Mouse (Mus musculus) liver, postnatal 0 days (tissue): ENCODE results near the gene Gm9733. TPM values are rescaled to one million over a fixed set of nuclear protein-coding genes. Genes with fewer than 3 reads are reported as not detected.
A peak's percentile ranks its signal among the peaks of the same experiment; 100 is the strongest.
"Not testable (repeated sequence)": the region's sequence is repeated elsewhere in the genome, so short reads cannot be mapped to it uniquely, and the experiment has no call there.

ENCODE experiments used
- ATAC-seq: fragments of 200-750 bp; cut with Nextera tagmentation; 2 replicates; pipeline ENCODE4 v1.8.0; 2017; ENCODE audit warnings: mild to moderate bottlenecking, moderate library complexity
- DNase-seq: peaks from one replicate; pipeline ENCODE4 v3.0.0-alpha.2; 2016
- H3K27ac ChIP-seq: fragments of 300-500 bp; sonication (generic); 2 replicates; pipeline ENCODE4 v1.5.1; 2014; ENCODE audit warnings: antibody characterized with exemption, moderate library complexity, mild to moderate bottlenecking, low read depth
- H3K27me3 ChIP-seq: fragments of 300-500 bp; sonication (generic); 2 replicates; pipeline ENCODE4 v1.6.1; 2014; ENCODE audit warnings: low read length, control low read depth, mixed read lengths; ENCODE audit not compliant: insufficient read depth
- H3K36me3 ChIP-seq: fragments of 300-500 bp; sonication (generic); replicated peaks from 2 replicates; pipeline ENCODE4 v1.6.1; 2014; ENCODE audit warnings: mild to moderate bottlenecking, control low read depth, low read length, moderate library complexity, mixed read lengths; ENCODE audit not compliant: insufficient read depth
- H3K4me1 ChIP-seq: fragments of 300-500 bp; sonication (generic); 2 replicates; pipeline ENCODE4 v1.6.1; 2014; ENCODE audit warnings: antibody characterized with exemption, mild to moderate bottlenecking, control low read depth; ENCODE audit not compliant: insufficient read depth
- H3K4me2 ChIP-seq: fragments of 300-500 bp; sonication (generic); 2 replicates; pipeline ENCODE4 v1.6.1; 2014; ENCODE audit warnings: low read depth, mild to moderate bottlenecking, low read length, moderate library complexity, mixed read lengths
- H3K4me3 ChIP-seq: fragments of 300-500 bp; sonication (generic); 2 replicates; pipeline ENCODE4 v1.5.1; 2014; ENCODE audit warnings: low read depth, low read length
- H3K9ac ChIP-seq: fragments of 300-500 bp; sonication (generic); replicated peaks from 2 replicates; pipeline ENCODE4 v1.6.1; 2014; ENCODE audit warnings: mild to moderate bottlenecking, moderate library complexity
- H3K9me3 ChIP-seq: fragments of 300-500 bp; sonication (generic); 2 replicates; pipeline ENCODE4 v1.6.1; 2016; ENCODE audit warnings: mild to moderate bottlenecking, control low read depth, low read length, mixed read lengths
- CTCF ChIP-seq: sonication (generic); IDR thresholded peaks from 2 replicates; pipeline ENCODE4 v1.5.1; 2016; ENCODE audit warnings: antibody characterized with exemption, low read depth
- EP300 ChIP-seq: IDR thresholded peaks from 2 replicates; pipeline ENCODE4 v1.6.1; 2016; ENCODE audit warnings: antibody characterized with exemption, low read depth, mild to moderate bottlenecking
- WGBS: fragments of 180-500 bp; shearing (Covaris S2); extraction: QIAGEN DNeasy Blood & Tissue Kit; methylation state at CpG from one replicate; pipeline ENCODE4 v1.1.7; 2014; ENCODE audit not compliant: insufficient replicate concordance; 5-methylcytosine and 5-hydroxymethylcytosine counted together
- polyA plus RNA-seq: library from polyadenylated mRNA; unstranded; fragments of >200 nt; fragmentation: Nextera tagmentation; extraction: Ambion mirVana; gene quantifications from 2 replicates; pipeline ENCODE4 v1.2.1, GENCODE M21; 2015

Gm9733 gene
- 1.2 TPM in 2 replicates for polyA plus RNA-seq

- no peaks in the 10 kb centered on the region for H3K4me1 ChIP-seq
- peak; percentile 58 for ATAC-seq
- no peak within 1 kb of the TSS for H3K4me3 ChIP-seq
- peak within 1 kb of the TSS; percentile 34 for H3K27ac ChIP-seq
- H3K9ac ChIP-seq = no peak within 1 kb of the TSS
- H3K27me3 ChIP-seq = no peaks in the 10 kb centered on the region
- 71% methylated on average over 3 of the region's 3 CpGs for WGBS
- H3K36me3 ChIP-seq = no peaks in the 10 kb centered on the region
- TF ChIP-seq EP300 (no peak; the same call in 1 of the 2 replicates), CTCF (no peak)
- H3K9me3 ChIP-seq = 0 out of 2 replicates have a peak, but pooled peaks cover 2% of the 10 kb centered on the region
- DNase-seq = peak; percentile 15
- no peak within 1 kb of the TSS for H3K4me2 ChIP-seq
Measured at GRCm38 (mm10) chr3:15332063-15332462, at the start of gene Gm9733. Gene Gm9733, minus strand, starts transcription at chr3:15332302.

GRCm38 (mm10) chr3:15355690-15356089 lies 23.6 kb upstream of the Gm9733 start:
- H3K9me3 ChIP-seq, ATAC-seq, DNase-seq, H3K27me3 ChIP-seq, H3K4me1 ChIP-seq, H3K27ac ChIP-seq, H3K36me3 ChIP-seq, H3K9ac ChIP-seq, H3K4me2 ChIP-seq, H3K4me3 ChIP-seq: not testable (repeated sequence)
- 61% methylated on average over 3 of the region's 3 CpGs for WGBS

DNA sequence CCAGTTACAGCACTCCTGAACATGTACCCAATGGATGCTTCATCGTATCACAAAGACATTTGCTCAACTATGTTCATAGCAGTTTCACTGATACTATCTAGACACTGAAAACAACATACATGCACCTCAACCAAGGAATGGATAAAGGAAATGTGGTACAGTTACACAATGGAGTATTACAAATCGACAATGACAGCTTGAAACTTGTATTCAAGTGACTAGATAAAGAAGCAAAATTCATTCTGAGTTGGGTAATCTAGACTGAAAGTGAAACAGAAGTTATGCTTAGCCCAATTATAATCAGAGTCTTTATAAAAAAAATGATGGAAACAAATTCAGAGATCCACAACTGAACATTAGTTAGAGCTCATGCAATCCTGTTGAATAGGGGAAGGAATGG lies 18.2 kb upstream of the Gm9733 start:
- not testable (repeated sequence) for H3K36me3 ChIP-seq, H3K4me1 ChIP-seq, H3K9me3 ChIP-seq, H3K9ac ChIP-seq, H3K27ac ChIP-seq, ATAC-seq, H3K4me2 ChIP-seq, DNase-seq, H3K27me3 ChIP-seq, H3K4me3 ChIP-seq
- WGBS = 73% methylated on average over 1 of the region's 2 CpGs

DNA sequence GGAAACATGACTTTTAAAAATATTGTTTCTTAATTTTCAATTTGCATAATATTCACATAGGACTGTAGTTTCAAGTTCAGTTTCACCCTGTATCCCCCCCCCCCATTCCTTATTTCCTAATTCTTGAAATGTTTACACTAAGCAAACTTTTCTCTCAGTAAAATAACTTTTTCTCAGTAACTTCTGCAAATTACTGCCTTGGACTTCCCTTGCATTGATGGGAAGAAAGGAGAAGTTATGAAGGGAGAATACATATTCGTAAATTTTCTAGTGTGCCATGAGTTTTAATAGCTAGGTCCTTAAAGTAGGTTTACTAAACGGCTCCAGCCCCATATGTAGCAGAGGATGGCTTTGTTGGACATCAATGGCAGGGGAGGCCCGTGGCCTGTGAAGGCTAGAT lies 13.5 kb upstream of the Gm9733 start:
- not testable (repeated sequence) for H3K27me3 ChIP-seq, H3K9me3 ChIP-seq, DNase-seq, H3K36me3 ChIP-seq, H3K4me2 ChIP-seq, H3K4me1 ChIP-seq, H3K4me3 ChIP-seq, ATAC-seq, H3K27ac ChIP-seq, H3K9ac ChIP-seq
- WGBS = 36% methylated on average over 3 of the region's 3 CpGs

DNA sequence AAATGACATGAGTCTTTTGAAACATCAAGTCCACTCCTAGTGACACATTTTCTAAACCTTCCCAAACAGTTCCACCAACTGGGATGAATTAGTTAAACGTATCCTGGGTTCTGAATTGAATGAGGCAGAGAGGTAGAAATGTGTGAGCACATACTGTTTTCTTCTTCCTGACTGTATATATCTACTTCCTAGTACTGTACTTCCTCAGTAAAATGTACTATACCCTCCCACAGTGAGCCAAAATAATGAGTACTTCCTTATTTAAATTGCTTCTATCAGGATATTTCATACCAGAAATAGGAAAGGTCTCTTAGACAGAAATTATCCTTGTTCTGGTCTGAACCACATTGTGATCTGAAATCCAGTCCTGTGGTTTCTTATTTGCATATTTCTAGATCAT lies 8.2 kb upstream of the Gm9733 start:
- H3K4me3 ChIP-seq = no peak overlapping the region
- TF ChIP-seq EP300 = no peak
- no peak for TF ChIP-seq CTCF
- no peak for ATAC-seq
- H3K36me3 ChIP-seq = no peaks in the 10 kb centered on the region
- no peak overlapping the region for H3K9ac ChIP-seq
- no peak for DNase-seq
- no peak overlapping the region for H3K4me2 ChIP-seq
- no peak overlapping the region for H3K27ac ChIP-seq
- H3K9me3 ChIP-seq = no peaks in the 10 kb centered on the region
- no peaks in the 10 kb centered on the region for H3K4me1 ChIP-seq
- WGBS = 65% methylated on average over 1 of the region's 1 CpGs
- H3K27me3 ChIP-seq = no peaks in the 10 kb centered on the region

GRCm38 (mm10) chr3:15334182-15334581 lies 2.1 kb upstream of the Gm9733 start:
- ATAC-seq = no peak
- WGBS = 59% methylated on average over 2 of the region's 2 CpGs
- Histone ChIP-seq H3K27ac (no peak overlapping the region), H3K9ac (no peak overlapping the region), H3K4me3 (no peak overlapping the region), H3K36me3 (no peaks in the 10 kb centered on the region), H3K4me1 (no peaks in the 10 kb centered on the region), H3K4me2 (no peak overlapping the region), H3K27me3 (no peaks in the 10 kb centered on the region), H3K9me3 (0 out of 2 replicates have a peak, but pooled peaks cover 2% of the 10 kb centered on the region)
- no peak for DNase-seq
- TF ChIP-seq CTCF (no peak), EP300 (no peak)

GRCm38 (mm10) chr3:15331545-15331944 lies 557 bp downstream of the Gm9733 start:
- DNase-seq = no peak

More at GRCm38 (mm10) chr3:15331545-15331944, 557 bp downstream of the Gm9733 start:
- Histone ChIP-seq H3K4me2 (no peak overlapping the region), H3K9me3 (0 out of 2 replicates have a peak, but pooled peaks cover 2% of the 10 kb centered on the region), H3K9ac (no peak overlapping the region), H3K4me1 (no peaks in the 10 kb centered on the region), H3K36me3 (no peaks in the 10 kb centered on the region), H3K4me3 (no peak overlapping the region), H3K27me3 (no peaks in the 10 kb centered on the region), H3K27ac (peak overlapping the region; percentile 34)
- ATAC-seq = peak; percentile 58
- TF ChIP-seq CTCF (no peak), EP300 (no peak)
- WGBS = 45% methylated on average over 3 of the region's 3 CpGs
